Mouse (Mus musculus) gastrocnemius, adult 2 months (tissue): ENCODE results near the gene Dusp23. TPM values are rescaled to one million over a fixed set of nuclear protein-coding genes. Genes with fewer than 3 reads are reported as not detected.

ENCODE experiments used
- DNase-seq: peaks from one replicate; pipeline ENCODE4 v3.0.0; 2022
- H3K27ac ChIP-seq: fragments of 200-600 bp; 2 replicates; pipeline ENCODE4 v1.8.1; 2022; ENCODE audit warnings: mild to moderate bottlenecking
- H3K4me3 ChIP-seq: fragments of 200-600 bp; 2 replicates; pipeline ENCODE4 v1.8.1; 2022; ENCODE audit warnings: mild to moderate bottlenecking, moderate library complexity
- CTCF ChIP-seq: fragments of 200-600 bp; IDR thresholded peaks from 2 replicates; pipeline ENCODE4 v1.8.1; 2022; ENCODE audit warnings: antibody characterized with exemption, mild to moderate bottlenecking, moderate library complexity
- intact Hi-C: fragments of 180-260 bp; cut with DNase I; formaldehyde crosslinking; loops from one replicate; pipeline ENCODE4 v1.15.1; 2025
- total RNA-seq, 2 experiments: library from RNA; stranded (reverse); gene quantifications; 2 replicates each; pipeline ENCODE4 v1.2.3; 2021

Gene Dusp23
- total RNA-seq, 2 experiments from 2014 or later: 32.4 to 33.4 TPM

DNA sequence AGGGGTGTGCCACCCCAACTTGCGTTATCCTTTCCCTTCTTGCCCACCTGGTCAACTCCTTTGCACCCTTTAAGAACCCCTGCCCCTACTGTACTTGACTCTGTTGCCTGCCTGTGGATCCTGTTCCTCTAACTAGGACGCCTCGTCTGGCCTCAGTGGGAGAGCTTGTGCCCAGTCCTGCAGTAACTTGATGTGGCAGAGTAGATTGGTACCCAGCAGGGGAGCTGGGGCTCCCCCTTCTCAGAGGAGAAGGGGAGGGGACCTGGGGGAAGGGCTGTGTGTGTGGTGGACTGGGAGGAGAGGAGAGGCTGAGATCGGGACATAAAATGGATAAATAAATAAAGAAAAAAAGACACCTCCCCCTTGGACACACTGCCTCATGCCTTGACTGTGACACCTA is 47.7 kb downstream of the Dusp23 start:
- no peak for DNase-seq
- TF ChIP-seq CTCF: no peak
- H3K4me3 ChIP-seq: no peak overlapping the region
- intact Hi-C loops: no loop called here
- H3K27ac ChIP-seq: no peak overlapping the region

DNA sequence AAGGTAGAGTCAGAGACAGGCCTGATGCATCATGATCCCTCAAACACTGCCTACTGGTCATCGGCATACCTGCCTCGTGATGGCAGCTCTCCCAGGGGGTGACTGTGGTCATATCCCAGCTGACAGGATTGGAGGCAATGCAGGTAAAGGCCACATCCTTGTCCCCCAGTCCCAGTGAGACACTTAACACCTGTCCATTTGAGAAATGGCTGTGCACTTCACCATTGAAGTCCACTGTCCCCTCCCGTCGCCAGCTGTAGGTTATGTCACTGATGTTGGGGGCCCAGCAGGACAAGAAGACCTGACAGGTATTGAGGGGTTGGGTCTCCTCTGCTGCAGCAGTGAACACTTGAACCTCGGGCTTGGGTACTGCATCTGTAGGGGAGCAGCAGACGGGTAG is 48.5 kb downstream of the Dusp23 start:
- no peak overlapping the region for H3K27ac ChIP-seq
- no peak for TF ChIP-seq CTCF
- intact Hi-C loops: no loop called here
- DNase-seq: no peak
- H3K4me3 ChIP-seq: no peak overlapping the region

DNA sequence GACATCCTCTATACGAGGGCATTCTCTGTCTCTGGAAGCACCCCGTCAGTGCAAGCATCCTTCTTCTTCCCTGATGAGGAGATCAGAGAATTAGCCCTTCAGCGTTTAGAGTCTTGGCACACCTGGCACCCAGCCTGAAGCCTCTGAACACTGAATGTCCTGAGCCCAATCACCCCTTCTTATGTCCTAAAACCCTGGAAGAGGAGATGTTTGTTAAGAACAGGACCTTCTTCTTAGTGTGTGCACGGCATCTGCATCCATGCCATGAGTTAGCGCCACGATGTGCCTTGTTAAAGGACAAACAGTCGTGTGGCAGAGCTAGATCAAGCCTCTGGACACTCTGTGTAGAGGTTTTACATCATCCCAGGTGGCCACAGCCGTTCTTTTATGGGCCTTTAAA is 50.3 kb downstream of the Dusp23 start:
- Histone ChIP-seq H3K4me3 (no peak overlapping the region), H3K27ac (no peak overlapping the region)
- intact Hi-C loops: no loop called here
- no peak for DNase-seq
- no peak for TF ChIP-seq CTCF

Other genes with a start within 250 kb of the Dusp23 start
- under 1 TPM in 1 of 2 experiments, not detected in 1; 0.22 TPM for gene Slamf9, start 157.6 kb downstream of the Dusp23 start, total RNA-seq
- gene Igsf9, start 151.2 kb downstream of the Dusp23 start, total RNA-seq: under 1 TPM in 1 of 2 experiments, not detected in 1; 0.67 TPM
- gene Tagln2, start 132.9 kb downstream of the Dusp23 start, total RNA-seq: 10 to 100 TPM; 16.4 to 23.4 TPM
- not detected for gene Cfap45, start 112.2 kb downstream of the Dusp23 start, total RNA-seq
- not detected for gene Vsig8, start 77.0 kb downstream of the Dusp23 start, total RNA-seq
- under 1 TPM in 1 of 2 experiments, not detected in 1; 0.14 TPM for gene Slamf8, start 42.4 kb downstream of the Dusp23 start, total RNA-seq
- not detected for gene Fcrl6, start 30.4 kb downstream of the Dusp23 start, total RNA-seq
- under 1 TPM in 1 of 2 experiments, not detected in 1; 0.14 TPM for gene Crp, start 65.1 kb upstream of the Dusp23 start, total RNA-seq